Mouse (Mus musculus) MEL (cell line): ENCODE measurements around the gene Prr5l.
A peak's percentile ranks its signal among the peaks of the same experiment; 100 is the strongest.

Experiments used
- CTCF ChIP-seq, 3 experiments: IDR thresholded peaks in 2 of 3; conservative IDR thresholded peaks in 1 of 3; 2 replicates each; pipeline ENCODE4 v1.5.1; 2011 to 2012; ENCODE audit warnings: low read length in 3 of 3, low read depth in 2 of 3, mild to moderate bottlenecking in 2 of 3, improper control_type of control experiment in 1 of 3, inconsistent platforms in 1 of 3, mixed read lengths in 1 of 3, moderate library complexity in 1 of 3; ENCODE audit not compliant: control insufficient read depth in 1 of 3, insufficient read depth in 1 of 3, poor library complexity in 1 of 3, severe bottlenecking in 1 of 3
- MAZ ChIP-seq: IDR thresholded peaks from 2 replicates; pipeline ENCODE4 v1.6.1; 2012; ENCODE audit warnings: low read depth, mild to moderate bottlenecking, inconsistent platforms, low read length, improper control_type of control experiment
- MEF2A ChIP-seq: IDR thresholded peaks from 2 replicates; pipeline ENCODE4 v1.6.1; 2014; ENCODE audit warnings: low read depth, mild to moderate bottlenecking, inconsistent platforms, low read length, improper control_type of control experiment; ENCODE audit not compliant: poor library complexity, insufficient replicate concordance, severe bottlenecking; ENCODE audit errors: extremely low read depth
- POLR2A ChIP-seq, 2 experiments: IDR thresholded peaks; 2 replicates each; pipeline ENCODE4 v1.6.1; 2011 to 2012; ENCODE audit warnings: low read length in 2 of 2, mild to moderate bottlenecking in 2 of 2, control low read depth in 1 of 2, improper control_type of control experiment in 1 of 2, low read depth in 1 of 2, moderate library complexity in 1 of 2; ENCODE audit not compliant: control insufficient read depth in 1 of 2, insufficient read depth in 1 of 2, poor library complexity in 1 of 2
- POLR2AphosphoS5 ChIP-seq: IDR thresholded peaks from 2 replicates; pipeline ENCODE4 v1.6.1; 2012; ENCODE audit warnings: low read depth, borderline replicate concordance, mild to moderate bottlenecking, inconsistent platforms, low read length, moderate library complexity, mixed read lengths
- RAD21 ChIP-seq: IDR thresholded peaks from 2 replicates; pipeline ENCODE4 v1.6.1; 2011; ENCODE audit warnings: mild to moderate bottlenecking, low read depth, low read length, improper control_type of control experiment
- TCF12 ChIP-seq: IDR thresholded peaks from 2 replicates; pipeline ENCODE4 v1.6.1; 2014; ENCODE audit warnings: low read depth, mild to moderate bottlenecking, inconsistent platforms, low read length, improper control_type of control experiment, moderate library complexity
- ZC3H11A ChIP-seq: IDR thresholded peaks from 2 replicates; pipeline ENCODE4 v1.6.1; 2012; ENCODE audit warnings: low read depth, mild to moderate bottlenecking, inconsistent platforms, low read length, improper control_type of control experiment
- ZNF384 ChIP-seq: IDR thresholded peaks from 2 replicates; pipeline ENCODE4 v1.6.1; 2012; ENCODE audit warnings: low read depth, mild to moderate bottlenecking, inconsistent platforms, low read length, improper control_type of control experiment

GRCm38 (mm10) chr2:101732777-101733210, 150.0 kb downstream of the Prr5l start:
- TF ChIP-seq RAD21 = no peak
- TF ChIP-seq CTCF (IDR thresholded peaks at IDR 0.05 in 2 of 3, conservative IDR thresholded peaks at IDR 0.05 in 1 of 3; ENCODE audit: control insufficient read depth in 1 of 3, insufficient read depth in 1 of 3, low read depth in 2 of 3, low read length in 3 of 3, poor library complexity in 1 of 3, severe bottlenecking in 1 of 3) = no peak
- TF ChIP-seq ZNF384 = no peak
- TF ChIP-seq POLR2A (IDR thresholded peaks at IDR 0.05; ENCODE audit: control insufficient read depth in 1 of 2, insufficient read depth in 1 of 2, low read depth in 1 of 2, low read length in 2 of 2, poor library complexity in 1 of 2) = no peak
- no peak for TF ChIP-seq MAZ
- no peak for TF ChIP-seq MEF2A
- no peak for TF ChIP-seq POLR2AphosphoS5
- TF ChIP-seq ZC3H11A = no peak
- peak; percentile 58; the same call in 1 of the 2 replicates for TF ChIP-seq TCF12
